Mouse (Mus musculus): ENCODE data around the gene Ifitm3.
"Not testable (repeated sequence)": the region's sequence is repeated elsewhere in the genome, so short reads cannot be mapped to it uniquely, and the experiment has no call there.

Gene Ifitm3

GRCm38 (mm10) chr7:140998853-140999700 lies 11.5 kb downstream of the Ifitm3 start:
- DNase-seq: no peak

DNA sequence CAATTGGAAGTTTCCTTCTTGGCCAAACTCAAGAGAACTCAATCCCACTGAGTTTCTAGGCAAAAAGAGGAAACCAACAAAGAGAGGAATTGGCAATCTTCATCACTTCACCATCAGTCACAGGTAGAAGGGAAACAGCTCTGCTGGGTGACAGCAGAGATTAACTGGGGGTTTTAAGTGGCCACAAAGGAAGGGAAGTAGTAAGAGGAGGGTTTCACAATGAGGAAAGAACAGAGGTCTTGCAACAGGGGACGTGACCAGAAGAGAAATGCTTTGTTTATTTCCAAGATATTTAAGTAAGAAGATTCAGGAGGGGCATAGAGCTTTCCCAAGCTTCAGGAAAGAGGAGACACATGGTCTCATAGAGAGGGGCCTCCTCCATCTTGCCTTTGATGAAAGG lies 12.8 kb downstream of the Ifitm3 start:
- no peak for DNase-seq

GRCm38 (mm10) chr7:140991117-140991689 lies 19.4 kb downstream of the Ifitm3 start:
- DNase-seq: no peak

- no peak for DNase-seq
These were observed 19.9 kb downstream of the Ifitm3 start for GRCm38 (mm10) chr7:140990622-140991021.

DNA sequence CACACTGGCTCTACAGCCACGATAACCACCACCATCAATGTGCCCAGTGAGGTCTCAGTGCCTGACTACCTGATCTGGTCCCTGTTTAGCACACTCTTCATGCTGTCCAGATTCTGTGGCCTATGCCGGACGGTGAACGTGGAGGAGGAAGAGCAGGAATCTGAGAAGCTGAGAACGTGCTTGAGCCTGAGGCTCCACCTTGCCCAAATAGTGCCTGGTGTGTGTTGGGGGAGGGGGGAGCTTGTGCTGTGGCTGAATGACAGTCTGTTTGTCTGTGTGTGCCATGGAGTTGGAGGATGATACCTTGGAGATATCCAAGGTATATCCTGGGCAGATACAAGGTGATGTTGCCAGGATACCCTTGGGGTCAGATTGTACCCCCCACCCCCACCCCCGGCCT lies 20.4 kb downstream of the Ifitm3 start:
- no peak for DNase-seq

DNA sequence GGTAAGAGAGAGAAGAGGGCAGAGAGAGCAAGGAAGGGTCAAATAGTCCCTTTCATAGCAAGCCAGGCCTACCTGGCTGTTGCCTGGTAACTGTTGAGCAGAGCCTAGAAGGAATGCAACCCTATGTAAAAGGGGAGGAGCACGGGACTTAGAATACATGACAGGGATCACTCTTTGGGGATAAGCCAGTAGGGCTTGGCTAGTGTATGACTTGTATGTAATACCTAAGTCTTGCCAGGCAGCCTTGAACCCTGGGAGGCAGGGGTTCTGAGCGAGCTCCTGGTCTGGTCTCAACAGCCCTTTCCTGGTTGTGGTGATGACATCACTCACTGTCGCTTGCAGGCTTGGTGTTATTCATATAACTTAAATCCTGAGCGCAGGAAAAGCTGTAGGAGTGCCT lies 21.5 kb downstream of the Ifitm3 start:
- no peak for DNase-seq

GRCm38 (mm10) chr7:140987182-140988138 lies 23.1 kb downstream of the Ifitm3 start:
- no peak for DNase-seq

DNA sequence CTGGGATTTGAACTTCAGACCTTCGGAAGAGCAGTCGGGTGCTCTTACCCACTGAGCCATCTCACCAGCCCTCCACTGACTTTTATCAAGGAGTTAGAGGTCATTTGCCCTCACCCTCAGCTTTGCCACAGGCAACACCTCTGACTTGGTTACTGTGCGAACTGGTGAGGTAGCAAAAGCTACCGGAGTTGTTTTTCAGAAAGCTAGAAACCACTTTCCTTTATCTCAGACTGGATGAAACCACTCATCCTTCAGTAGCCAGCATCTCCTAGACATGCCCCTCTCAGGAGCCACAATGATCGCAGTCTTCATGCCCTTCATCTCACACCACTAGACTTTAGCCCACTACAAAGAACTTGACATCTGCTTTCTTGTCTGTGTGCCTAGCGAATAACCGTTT lies 27.6 kb downstream of the Ifitm3 start:
- no peak for DNase-seq

GRCm38 (mm10) chr7:140981704-140982103 lies 28.9 kb downstream of the Ifitm3 start:
- no peak for DNase-seq

DNA sequence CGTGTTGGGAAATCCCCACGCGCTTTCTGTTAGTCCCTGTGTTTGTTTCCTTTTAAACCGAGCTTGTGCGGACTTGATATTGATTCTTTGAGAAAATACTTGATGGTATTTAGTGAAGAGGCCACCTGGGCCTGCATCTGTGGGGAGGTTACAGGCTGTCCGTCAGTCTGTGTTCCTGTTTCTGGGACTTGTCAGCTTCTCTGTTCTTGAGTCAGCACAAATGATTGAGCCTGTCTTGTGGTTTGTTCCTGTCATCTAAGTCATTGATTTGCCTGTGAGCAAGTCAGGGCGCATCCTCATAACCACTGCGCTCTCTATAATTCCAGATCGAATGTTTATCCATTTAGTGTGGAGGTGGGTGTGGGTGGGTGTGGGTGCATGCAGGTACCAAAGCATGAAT lies 33.9 kb downstream of the Ifitm3 start:
- not testable (repeated sequence) for DNase-seq

- DNase-seq: no peak
These were observed 35.1 kb downstream of the Ifitm3 start for GRCm38 (mm10) chr7:140975465-140975864.

DNA sequence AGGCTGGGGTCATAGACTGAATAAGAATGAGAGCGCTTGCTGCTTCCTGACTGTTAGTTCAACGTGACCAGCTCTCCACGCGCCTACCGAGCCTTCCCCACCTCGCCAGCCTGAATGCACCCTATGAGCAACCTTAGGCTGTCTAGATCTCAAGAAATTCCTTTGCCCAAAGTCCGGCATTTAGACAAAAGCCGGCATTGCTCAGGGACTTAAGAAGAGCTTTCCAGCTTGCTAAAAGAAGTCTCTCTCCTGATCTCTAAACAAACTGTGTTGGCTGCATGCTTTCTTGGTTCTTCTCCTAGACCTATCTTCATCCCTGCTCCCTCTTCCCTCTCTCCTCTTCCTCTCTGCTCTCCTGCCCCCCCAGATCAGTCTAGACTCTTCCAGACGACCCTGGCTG lies 35.6 kb downstream of the Ifitm3 start:
- no peak for DNase-seq

DNA sequence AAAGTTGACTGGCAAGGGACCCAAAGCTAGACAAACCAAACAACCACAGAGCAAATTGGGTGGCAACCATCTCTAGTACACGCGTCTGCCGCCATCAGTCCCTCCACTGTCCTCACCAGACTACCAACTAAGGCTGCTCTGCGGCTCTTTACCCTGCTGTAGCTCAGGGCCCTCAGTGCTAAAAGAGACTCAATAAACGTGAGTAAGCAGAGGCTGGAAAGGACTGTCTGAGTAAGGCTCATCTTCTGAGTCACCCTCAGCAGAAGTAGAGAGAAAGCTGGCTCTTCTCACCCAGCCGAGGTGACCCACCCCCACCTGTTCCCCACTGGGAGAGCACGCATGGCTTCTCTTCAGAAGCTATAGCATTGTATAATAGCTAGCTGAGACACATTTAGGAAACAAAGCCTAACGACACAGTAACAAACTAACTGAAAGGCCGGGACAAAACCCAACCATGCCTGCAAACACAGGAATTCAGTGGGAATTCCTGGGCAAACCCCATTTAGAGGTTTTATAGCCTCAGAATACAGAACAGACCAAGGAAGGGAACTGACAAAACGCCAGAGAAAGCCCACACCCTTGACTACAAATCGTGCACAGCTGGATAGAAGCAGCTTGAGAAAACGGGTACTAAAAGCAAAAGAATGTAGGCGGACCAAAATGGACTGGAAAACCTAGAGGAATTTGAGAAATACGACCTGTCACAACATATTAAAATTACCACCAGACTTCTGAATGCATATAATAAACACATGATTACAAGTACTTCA lies 37.0 kb downstream of the Ifitm3 start:
- DNase-seq: no peak

GRCm38 (mm10) chr7:140971479-140972171 lies 38.9 kb downstream of the Ifitm3 start:
- no peak for DNase-seq

DNA sequence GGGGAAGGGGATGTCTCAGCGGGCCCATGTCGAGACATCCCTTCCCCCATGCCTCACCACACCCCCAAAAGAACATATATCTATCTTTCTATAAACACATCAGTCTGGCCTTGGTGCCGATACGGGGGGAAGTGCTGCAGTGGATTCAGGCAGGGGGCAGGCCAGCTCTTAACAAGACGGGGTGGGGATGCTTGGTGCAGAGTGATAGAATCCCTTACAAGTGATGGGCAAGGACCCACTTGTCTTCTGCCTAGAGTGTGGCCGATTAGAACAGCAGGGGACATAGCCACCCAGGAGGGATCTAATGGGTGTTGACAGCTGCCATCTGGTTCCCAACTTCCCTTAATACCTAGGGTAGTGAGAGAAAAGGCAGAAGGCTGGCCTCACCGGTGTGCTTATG lies 39.6 kb downstream of the Ifitm3 start:
- DNase-seq: no peak

DNA sequence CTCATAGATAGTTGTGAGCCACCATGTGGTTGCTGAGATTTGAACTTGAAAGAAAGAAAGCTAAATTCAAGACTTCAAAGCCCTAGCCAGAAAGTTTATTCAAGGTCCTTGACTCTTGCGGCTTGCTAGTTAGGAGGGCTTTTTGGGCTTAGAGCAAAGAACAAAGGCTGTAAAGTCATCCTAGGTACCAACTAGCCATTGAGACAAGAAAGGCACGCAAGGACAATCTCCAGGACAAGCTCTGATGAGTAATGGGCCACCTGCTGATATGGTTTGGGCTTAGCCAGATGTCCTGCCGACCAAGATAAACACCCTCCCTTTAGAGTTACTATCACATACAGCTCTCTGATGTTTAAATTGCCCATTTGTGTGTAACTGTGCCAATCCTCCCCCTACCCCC lies 41.9 kb downstream of the Ifitm3 start:
- not testable (repeated sequence) for DNase-seq

DNA sequence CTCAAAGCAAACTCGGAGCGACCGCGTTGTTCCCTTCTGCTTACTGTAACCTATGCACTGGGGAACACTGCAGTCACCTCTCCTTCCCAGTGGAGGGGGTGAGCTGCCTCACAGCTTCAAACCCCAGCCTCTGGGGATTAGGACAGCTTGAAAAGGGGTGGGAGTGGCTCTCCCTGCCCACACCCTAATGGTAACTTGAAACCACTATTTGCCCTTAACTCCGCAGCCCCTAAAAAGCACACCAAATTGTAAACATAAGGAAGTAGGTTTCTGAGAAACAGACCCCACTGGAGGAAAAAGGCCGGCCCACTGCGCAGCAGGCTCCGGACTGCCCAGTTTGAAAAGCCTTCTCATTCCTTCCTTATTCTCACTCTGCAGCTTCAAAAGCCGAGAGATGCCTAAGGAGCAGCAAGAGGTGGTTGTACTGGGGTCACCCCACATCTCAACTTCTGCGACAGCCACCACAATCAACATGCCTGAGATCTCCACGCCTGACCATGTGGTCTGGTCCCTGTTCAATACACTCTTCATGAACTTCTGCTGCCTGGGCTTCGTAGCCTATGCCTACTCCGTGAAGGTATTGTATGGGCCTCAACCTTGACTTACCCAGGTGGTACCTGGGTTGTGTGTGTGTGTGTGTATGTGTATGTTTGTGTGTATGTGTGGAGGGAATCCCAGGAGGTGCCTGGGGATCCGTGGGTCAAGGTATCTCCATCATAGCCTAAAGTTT lies 42.5 kb downstream of the Ifitm3 start:
- DNase-seq: no peak

GRCm38 (mm10) chr7:140966921-140967320 lies 43.6 kb downstream of the Ifitm3 start, which contains the start of gene Ifitm1:
Ifitm1 (plus strand) TSS chr7:140967221.
- no peak for DNase-seq

DNA sequence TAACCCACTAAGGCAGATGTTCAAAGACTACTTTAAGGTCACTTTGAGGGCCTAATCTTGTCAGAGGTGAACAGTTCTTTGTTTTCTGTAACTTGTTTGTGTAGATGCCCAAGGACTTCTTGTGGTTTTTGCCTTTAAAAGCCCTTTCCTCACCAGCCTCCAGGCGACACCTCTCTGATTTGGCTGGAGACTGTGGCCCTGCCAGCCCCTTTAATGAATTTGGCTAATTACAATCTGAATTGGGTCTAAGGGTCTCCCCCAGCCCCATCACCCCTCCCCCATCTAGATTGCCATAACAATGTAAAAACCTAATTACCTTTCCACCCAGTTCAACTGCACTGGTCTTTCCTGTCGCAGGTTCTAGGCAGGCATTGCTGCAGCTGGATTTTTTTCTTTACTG lies 47.8 kb downstream of the Ifitm3 start:
- DNase-seq: no peak

GRCm38 (mm10) chr7:140961416-140961815 lies 49.2 kb downstream of the Ifitm3 start:
- no peak for DNase-seq

DNA sequence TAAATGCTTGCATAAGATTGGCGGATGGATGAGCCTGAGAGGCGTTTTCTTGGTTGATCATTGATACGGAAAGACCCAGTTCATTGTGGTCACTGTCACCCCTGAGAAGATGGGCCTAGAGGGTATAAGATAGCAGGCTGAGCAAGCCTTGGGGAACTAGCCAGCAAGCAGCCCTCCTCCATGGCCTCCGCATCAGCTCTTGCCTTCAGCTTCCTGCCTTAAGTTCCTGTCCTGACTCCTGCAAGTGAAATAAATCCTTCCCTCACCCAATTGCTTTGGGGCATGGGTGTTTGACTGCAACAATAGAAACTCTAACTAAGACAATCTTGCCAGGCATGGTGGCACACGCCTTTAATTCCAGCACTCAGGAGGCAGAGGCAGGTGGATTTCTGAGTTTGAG lies 50.5 kb downstream of the Ifitm3 start:
- no peak for DNase-seq
